Comparison of ENCODE assay signal across 9 mouse cellular contexts in the genomic region with DNA sequence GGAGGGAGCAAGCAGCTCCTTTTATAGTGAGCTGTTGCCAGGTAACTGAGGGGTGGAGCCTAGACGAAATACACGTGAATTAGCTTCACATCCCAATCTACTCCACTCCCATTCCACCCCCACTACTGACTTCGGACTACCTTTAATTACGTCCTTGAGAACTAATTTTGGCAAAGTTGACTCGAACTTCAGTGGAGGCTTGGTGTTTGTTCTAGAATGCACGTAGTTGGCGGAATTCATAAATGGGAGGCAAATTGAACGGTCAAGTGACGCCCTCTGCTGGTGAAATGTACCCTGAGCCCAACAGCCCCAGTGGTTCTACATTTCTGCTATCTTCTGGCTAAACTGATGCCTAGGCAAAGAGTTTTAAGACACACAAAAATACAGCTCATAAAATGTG. TPM values are rescaled to one million over a fixed set of nuclear protein-coding genes. Genes with fewer than 3 reads are reported as not detected.
DNase-seq lines count a peak whose midpoint lies in the region; ATAC-seq and TF ChIP-seq lines count a peak whose summit lies in the region.
"Had no signal": no experiment of that assay in that cellular context is flagged by ENCODE, and none has a peak within 500 bp of the region (broad histone marks: within the 10 kb centered on the region; RNA-seq: fewer than 3 reads in every experiment).

No protein-coding gene starts in this region.

- no peak for TF ChIP-seq POLR2A in bone marrow, adult 2 months (IDR thresholded peaks at IDR 0.05; ENCODE audit: borderline replicate concordance, control insufficient read depth, low read depth, low read length)

- no peaks in the 10 kb centered on the region for H3K27me3 ChIP-seq in kidney, embryonic 16.5 days (ENCODE audit: insufficient read depth, low read length)
- H3K27me3 ChIP-seq: limb, embryonic 15.5 days had no signal

- intact Hi-C loops in gastrocnemius, adult 2 months (cut with DNase I), result loop anchor here (2.0 to 10.0 kb wide), 3 partner anchors 346 to 560 kb away; a partner anchor contains a TSS
- intact Hi-C loops in heart, postnatal 36 days (cut with DNase I), result loop anchor here (5.0 to 10.0 kb wide), 3 partner anchors 181 to 678 kb away; no protein-coding TSS in a partner anchor

- no peak for ATAC-seq in kidney, embryonic 16.5 days (ENCODE audit: low FRiP score, low TSS enrichment)

- H3K4me2 ChIP-seq in kidney, embryonic 16.5 days (replicated peaks; ENCODE audit: low read depth, low read length), result 0 out of 2 replicates have a peak overlapping the region, but pooled peaks have one; percentile 5
- H3K4me2 ChIP-seq: limb, embryonic 15.5 days had no signal

- no peaks in the 10 kb centered on the region for H3K36me3 ChIP-seq in kidney, embryonic 16.5 days (ENCODE audit: insufficient read depth, low read length)
- H3K36me3 ChIP-seq: limb, embryonic 15.5 days had no signal

- DNase-seq in gastrocnemius, adult 2 months, result no peak
- no peak for DNase-seq in gastrocnemius, adult 8-10 months (ENCODE audit: low spot score in 2 of 2)
- DNase-seq in A20 (ENCODE audit: low read depth, low spot score), result peak; percentile 84
- DNase-seq in naive thymus-derived CD4-positive, alpha-beta T cell, adult 2 months (ENCODE audit: low read depth), result peak; percentile 56
- DNase-seq in spleen, adult 18-20 months, result no peak
- no peak for DNase-seq in heart, postnatal 36 days

- H3K9ac ChIP-seq in kidney, embryonic 16.5 days (replicated peaks; ENCODE audit: low read length), result no peak overlapping the region
- H3K9ac ChIP-seq: limb, embryonic 15.5 days had no signal

- no peaks in the 10 kb centered on the region for H3K9me3 ChIP-seq in kidney, embryonic 16.5 days (ENCODE audit: low read length)
- H3K9me3 ChIP-seq: limb, embryonic 15.5 days had no signal

- 47% methylated on average over 9 of the region's 9 CpGs for WGBS in bone marrow, adult 2 months
- WGBS in kidney, embryonic 16.5 days, result 23% methylated on average over 9 of the region's 9 CpGs

- H3K27ac ChIP-seq in gastrocnemius, adult 2 months, result no peak overlapping the region
- H3K27ac ChIP-seq in bone marrow, adult 2 months (ENCODE audit: control insufficient read depth, insufficient read depth, low read depth, low read length, poor library complexity), result no peak overlapping the region
- H3K27ac ChIP-seq in kidney, embryonic 16.5 days (ENCODE audit: low read length), result no peak overlapping the region
- H3K27ac ChIP-seq: limb, embryonic 15.5 days had no signal

- H3K4me1 ChIP-seq in bone marrow, adult 2 months (ENCODE audit: control insufficient read depth, insufficient read depth, low read length), result no peaks in the 10 kb centered on the region; the same call in 1 of the 2 replicates
- no peaks in the 10 kb centered on the region for H3K4me1 ChIP-seq in kidney, embryonic 16.5 days (ENCODE audit: insufficient read depth, low read length)

- no peak overlapping the region for H3K4me3 ChIP-seq in gastrocnemius, adult 2 months
- H3K4me3 ChIP-seq in bone marrow, adult 2 months (replicated peaks; ENCODE audit: control insufficient read depth, low read depth, low read length), result no peak overlapping the region
- no peak overlapping the region for H3K4me3 ChIP-seq in kidney, embryonic 16.5 days (ENCODE audit: low read length)
- H3K4me3 ChIP-seq: limb, embryonic 15.5 days had no signal

- TF ChIP-seq CTCF in gastrocnemius, adult 2 months (IDR thresholded peaks at IDR 0.05), result peak; percentile 31
- TF ChIP-seq CTCF in bone marrow, adult 2 months (IDR thresholded peaks at IDR 0.05; ENCODE audit: control insufficient read depth, insufficient read depth, low read length), result peak; percentile 26; the same call in 1 of the 2 replicates

RNA-seq across cellular contexts. Expression of a gene that starts 7.3 kb away (rescaled TPM):
- total RNA-seq in gastrocnemius, adult 2 months (2021), result 10 to 100 TPM; 29.2 to 36.3 TPM
- total RNA-seq in gastrocnemius, adult 8-10 months (2022), result 10 to 100 TPM; 26.8 to 38.4 (median 35.0) TPM
- polyA plus RNA-seq in bone marrow, adult 2 months (2011; ENCODE audit: insufficient read depth, insufficient read length, low replicate concordance, missing spikeins), result 21.6 and 38.9 TPM in 2 replicates
- polyA plus RNA-seq in kidney, embryonic 16.5 days (2015; fragmentation: Nextera tagmentation; extraction: Ambion mirVana), result 65.9 and 66.9 TPM in 2 replicates
- total RNA-seq in heart, postnatal 36 days (2021), result 10 to 100 TPM; 19.2 to 23.0 TPM

Comparison
In these comparisons a context has a peak if more than half of its experiments do, and no peak if none do; other contexts are left out.
1. DNase-seq: peak in A20 (single experiment) and naive thymus-derived CD4-positive, alpha-beta T cell, adult 2 months (single experiment); none in gastrocnemius, adult 2 months (single experiment), gastrocnemius, adult 8-10 months (0 of 2), spleen, adult 18-20 months (0 of 2) and heart, postnatal 36 days (0 of 2).